Mouse (Mus musculus) layer of hippocampus, adult 6 months (tissue): Measurements from ENCODE around the gene Cutal. TPM values are rescaled to one million over a fixed set of nuclear protein-coding genes. Genes with fewer than 3 reads are reported as not detected.

Source experiments
- long read RNA-seq, 2 experiments: library from polyadenylated mRNA; unstranded; transcript quantifications; one replicate each; pipeline ENCODE4 v2.0.0; 2019 to 2020
- polyA plus RNA-seq: library from polyadenylated mRNA; unstranded; fragments of <200 nt; fragmentation: Nextera tagmentation; gene quantifications from 2 replicates; pipeline ENCODE4 v1.2.3, GENCODE M21; 2021

The Cutal gene
- polyA plus RNA-seq: 0.50 and 1.3 TPM in 2 replicates
- long read RNA-seq, experiment 1: 0 reads
- long read RNA-seq, experiment 2, partial matches to known transcripts: 0 of 3 reads
- long read RNA-seq, experiment 2, other reads (novel, unspliced or antisense): 1 of 3 reads

GRCm38 (mm10) chr2:34874271-34874670 lies at the start of gene Cutal:
Gene Cutal (plus strand): TSS chr2:34874396.

GRCm38 (mm10) chr2:34825827-34826459 lies 48.3 kb upstream of the Cutal start, which contains the start of gene Fbxw2:
Gene Fbxw2 (minus strand): TSS chr2:34826311.

GRCm38 (mm10) chr2:34832766-34833457 lies 41.3 kb upstream of the Cutal start, which contains the start of gene Gm34653:
Gene Gm34653 (plus strand): TSS chr2:34833007.

GRCm38 (mm10) chr2:34874816-34875345 lies 685 bp downstream of the Cutal start, which contains the start of gene Psmd5:
Gene Psmd5 (minus strand): TSS chr2:34874968.

GRCm38 (mm10) chr2:34913218-34914068 lies 39.2 kb downstream of the Cutal start, which contains the start of gene Phf19:
Gene Phf19 (minus strand): TSS chr2:34914026.

Other genes with a start within 250 kb of the Cutal start
- 27.8 and 29.4 TPM in 2 replicates for gene Gapvd1, start 119.2 kb upstream of the Cutal start, polyA plus RNA-seq
- gene Hspa5, start 102.4 kb upstream of the Cutal start, polyA plus RNA-seq: 244 and 336 TPM in 2 replicates
- gene Rabepk, start 74.5 kb upstream of the Cutal start, polyA plus RNA-seq: 49.7 and 55.2 TPM in 2 replicates
- 66.3 and 66.6 TPM in 2 replicates for gene Fbxw2, start 48.1 kb upstream of the Cutal start, polyA plus RNA-seq
- not detected in 2 replicates for gene Gm34653, start 41.4 kb upstream of the Cutal start, polyA plus RNA-seq
- 32.7 and 34.3 TPM in 2 replicates for gene Psmd5, start 572 bp downstream of the Cutal start, polyA plus RNA-seq
- 0.14 and 0.24 TPM in 2 replicates for gene Phf19, start 39.6 kb downstream of the Cutal start, polyA plus RNA-seq
- 0.98 and 1.7 TPM in 2 replicates for gene Traf1, start 87.4 kb downstream of the Cutal start, polyA plus RNA-seq
- gene Hc, start 187.0 kb downstream of the Cutal start, polyA plus RNA-seq: 0.16 and 0.65 TPM in 2 replicates
- 0.19 TPM in 1 of 2 replicates, not detected in the other for gene AI182371, start 227.1 kb downstream of the Cutal start, polyA plus RNA-seq
- 1.1 TPM in 2 replicates for gene Cntrl, start 235.1 kb downstream of the Cutal start, polyA plus RNA-seq